Mouse (Mus musculus): ENCODE results near the gene Rrp7a. TPM values are rescaled to one million over a fixed set of nuclear protein-coding genes. Genes with fewer than 3 reads are reported as not detected.

Gene Rrp7a
- polyA plus RNA-seq, 1 experiment from 2014 or later = 66.2 TPM

GRCm38 (mm10) chr15:83071752-83072151 is 50.8 kb downstream of the Rrp7a start:
- DNase-seq (ENCODE audit: low spot score) = no peak

DNA sequence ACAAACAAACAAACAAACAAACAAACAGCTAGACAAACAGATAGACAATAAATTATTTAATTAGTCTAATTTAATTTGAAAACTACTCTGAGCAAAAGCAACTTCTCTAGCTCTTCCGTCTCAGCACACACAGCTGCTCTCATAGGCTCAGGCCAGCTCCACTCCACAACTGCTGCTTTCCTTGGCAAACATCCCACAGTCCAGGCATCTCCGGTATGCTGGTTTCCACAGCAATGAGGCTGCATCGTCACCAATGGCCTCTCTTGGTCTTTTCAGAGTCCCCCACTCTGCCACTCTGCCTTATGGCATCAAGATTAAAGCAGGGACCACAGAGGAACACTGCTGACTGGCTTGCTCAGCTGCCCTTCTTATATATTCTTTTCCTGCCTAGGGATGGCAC is 51.7 kb downstream of the Rrp7a start:
- no peak for DNase-seq (ENCODE audit: low spot score)

DNA sequence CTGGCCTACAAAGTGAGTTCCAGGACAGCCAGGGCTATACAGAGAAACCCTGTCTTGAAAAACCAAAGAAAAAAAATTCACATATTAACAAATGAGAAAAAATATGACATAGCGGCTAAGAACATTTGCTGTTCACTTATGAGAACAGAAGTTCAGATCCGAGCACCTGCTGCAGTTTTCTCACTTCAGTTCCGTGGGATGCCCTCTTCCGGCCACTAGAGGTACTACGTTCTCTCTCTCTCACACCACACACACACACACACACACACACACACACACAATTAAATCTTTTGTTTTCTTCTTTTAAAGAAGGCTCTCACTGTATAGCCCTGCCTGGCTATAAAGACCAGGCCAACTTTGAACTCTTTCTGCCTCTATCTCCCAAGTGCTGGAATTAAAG is 54.3 kb downstream of the Rrp7a start:
- DNase-seq (ENCODE audit: low spot score) = no peak

GRCm38 (mm10) chr15:83065543-83065942 is 57.1 kb downstream of the Rrp7a start:
- no peak for DNase-seq (ENCODE audit: low spot score)

Other genes with a start within 250 kb of the Rrp7a start
- gene Tcf20, start 134.9 kb downstream of the Rrp7a start, polyA plus RNA-seq (2015; fragmentation: Nextera tagmentation; extraction: Ambion mirVana) = 9.9 and 13.1 TPM in 2 replicates
- gene Nfam1, start 89.5 kb downstream of the Rrp7a start, polyA plus RNA-seq (2015; fragmentation: Nextera tagmentation; extraction: Ambion mirVana) = 3.2 and 3.6 TPM in 2 replicates
- 74.8 and 83.2 TPM in 2 replicates for gene Serhl, start 33.3 kb downstream of the Rrp7a start, polyA plus RNA-seq (2015; fragmentation: Nextera tagmentation; extraction: Ambion mirVana)
- 131 and 134 TPM in 2 replicates for gene Poldip3, start 26.6 kb upstream of the Rrp7a start, polyA plus RNA-seq (2015; fragmentation: Nextera tagmentation; extraction: Ambion mirVana)
- 33.9 and 38.1 TPM in 2 replicates for gene Cyb5r3, start 49.8 kb upstream of the Rrp7a start, polyA plus RNA-seq (2015; fragmentation: Nextera tagmentation; extraction: Ambion mirVana)
- gene A4galt, start 129.0 kb upstream of the Rrp7a start, polyA plus RNA-seq (2015; fragmentation: Nextera tagmentation; extraction: Ambion mirVana) = 2.2 and 2.4 TPM in 2 replicates
- gene Arfgap3, start 227.4 kb upstream of the Rrp7a start, polyA plus RNA-seq (2015; fragmentation: Nextera tagmentation; extraction: Ambion mirVana) = 16.4 and 18.3 TPM in 2 replicates

Data from thymus, postnatal 0 days (tissue).